Mouse (Mus musculus) cerebellum, postnatal 10 days (tissue): ENCODE measurements around the gene Fuom.

Experiments
- DNase-seq, 2 experiments: peaks; one replicate each; pipeline ENCODE4 v3.0.0; 2021; ENCODE audit warnings: mixed read lengths in 2 of 2

Gene Fuom

GRCm38 (mm10) chr7:140098466-140098865 lies 3.8 kb downstream of the Fuom start:
- no peak for DNase-seq

- DNase-seq: no peak
Measured at GRCm38 (mm10) chr7:140096055-140096454, 6.2 kb downstream of the Fuom start.

- DNase-seq: no peak
Measured at GRCm38 (mm10) chr7:140095556-140095955, 6.7 kb downstream of the Fuom start.

GRCm38 (mm10) chr7:140094954-140095353 lies 7.3 kb downstream of the Fuom start:
- DNase-seq: no peak

- DNase-seq: no peak
Measured at GRCm38 (mm10) chr7:140092924-140093528, 9.2 kb downstream of the Fuom start, which contains the start of gene Prap1. Prap1 (plus strand) TSS chr7:140093395.

- no peak for DNase-seq
Measured at GRCm38 (mm10) chr7:140090601-140091000, 11.6 kb downstream of the Fuom start.

GRCm38 (mm10) chr7:140082242-140082678 lies 20.0 kb downstream of the Fuom start, which contains the start of gene Caly:
Caly (minus strand) TSS chr7:140082548.
- DNase-seq: peak; percentile 95

- DNase-seq: peak; percentile 63 to 66
Measured at GRCm38 (mm10) chr7:140081408-140082241, 20.6 kb downstream of the Fuom start.

- peak; percentile 96 for DNase-seq
Measured at GRCm38 (mm10) chr7:140080503-140081156, 21.6 kb downstream of the Fuom start.

GRCm38 (mm10) chr7:140078711-140079110 lies 23.5 kb downstream of the Fuom start:
- DNase-seq: peak; percentile 85 to 86

- DNase-seq: no peak
Measured at GRCm38 (mm10) chr7:140077698-140078097, 24.5 kb downstream of the Fuom start.

GRCm38 (mm10) chr7:140070042-140070711 lies 32.1 kb downstream of the Fuom start:
- no peak for DNase-seq

- DNase-seq: no peak
Measured at GRCm38 (mm10) chr7:140067397-140067796, 34.8 kb downstream of the Fuom start.

- DNase-seq: peak; percentile 87 to 89
Measured at GRCm38 (mm10) chr7:140063092-140063491, 39.1 kb downstream of the Fuom start.

GRCm38 (mm10) chr7:140062307-140062706 lies 39.9 kb downstream of the Fuom start:
- DNase-seq: peak; percentile 55 to 62

- no peak for DNase-seq
Measured at GRCm38 (mm10) chr7:140061832-140062130, 40.5 kb downstream of the Fuom start.

GRCm38 (mm10) chr7:140060936-140061831 lies 41.1 kb downstream of the Fuom start:
- peak; percentile 49 to 58 for DNase-seq

GRCm38 (mm10) chr7:140059601-140060000 lies 42.6 kb downstream of the Fuom start:
- no peak for DNase-seq

GRCm38 (mm10) chr7:140058528-140058927 lies 43.7 kb downstream of the Fuom start:
- DNase-seq: no peak

- DNase-seq: peak; percentile 53 to 65
Measured at GRCm38 (mm10) chr7:140057413-140058407, 44.5 kb downstream of the Fuom start.

GRCm38 (mm10) chr7:140054124-140054523 lies 48.1 kb downstream of the Fuom start:
- DNase-seq: no peak
